Mouse (Mus musculus) CD4-positive, CD25-positive, alpha-beta regulatory T cell, adult 2 months (primary cell): ENCODE measurements around the gene Pop5.

Experiments
- DNase-seq: peaks from one replicate; pipeline ENCODE4 v3.0.0-alpha.2; 2012; ENCODE audit warnings: low read depth, low spot score

The Pop5 gene

GRCm38 (mm10) chr5:115214864-115215263 is 20.8 kb upstream of the Pop5 start:
- peak; percentile 30 for DNase-seq

DNA sequence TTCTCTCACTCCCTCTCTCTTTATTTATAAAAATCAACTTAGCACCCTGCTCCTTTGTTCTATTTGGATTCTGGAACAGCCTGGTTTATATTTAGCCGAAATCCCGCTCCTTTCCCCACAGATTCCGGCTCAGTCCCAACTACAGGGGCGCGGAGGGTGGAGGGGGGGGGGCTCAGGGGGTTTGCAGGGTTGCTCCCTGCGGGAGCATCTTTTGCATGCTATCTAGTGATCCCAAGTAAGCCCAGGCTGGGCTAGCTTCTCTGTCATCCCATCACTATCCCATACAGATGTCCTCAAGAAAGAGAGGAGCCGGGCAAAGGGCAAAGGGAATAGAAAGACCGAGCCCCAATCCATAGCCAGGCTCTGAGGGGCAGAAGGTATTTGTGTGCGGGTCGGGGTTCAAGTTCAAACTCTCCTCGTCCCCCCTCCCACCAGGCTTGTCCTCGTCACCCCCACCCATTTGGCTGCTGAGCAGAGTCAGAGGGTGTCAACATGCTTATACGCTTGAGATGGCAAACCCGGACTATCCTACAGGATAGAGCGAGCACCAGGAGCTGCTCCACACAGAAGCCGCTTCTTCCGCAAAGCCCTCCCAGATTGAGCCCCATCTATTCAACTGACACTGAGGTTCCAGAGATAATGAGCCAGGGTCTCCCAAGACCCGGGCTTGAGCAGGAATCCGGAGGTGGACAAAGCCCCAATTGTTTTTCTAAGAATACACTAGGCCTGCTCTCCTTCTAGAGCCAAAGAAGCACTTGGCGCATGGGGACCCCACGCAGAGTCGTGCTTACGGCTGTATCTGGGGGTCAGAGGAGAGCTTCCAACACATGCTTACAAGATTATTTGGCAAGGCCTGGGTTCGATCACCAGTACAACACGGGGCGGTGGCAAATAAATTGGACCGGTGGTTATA is 20.1 kb upstream of the Pop5 start:
- DNase-seq = no peak

GRCm38 (mm10) chr5:115217998-115218397 is 17.6 kb upstream of the Pop5 start:
- no peak for DNase-seq

GRCm38 (mm10) chr5:115220931-115221640 is 14.6 kb upstream of the Pop5 start:
- DNase-seq = peak; percentile 37

DNA sequence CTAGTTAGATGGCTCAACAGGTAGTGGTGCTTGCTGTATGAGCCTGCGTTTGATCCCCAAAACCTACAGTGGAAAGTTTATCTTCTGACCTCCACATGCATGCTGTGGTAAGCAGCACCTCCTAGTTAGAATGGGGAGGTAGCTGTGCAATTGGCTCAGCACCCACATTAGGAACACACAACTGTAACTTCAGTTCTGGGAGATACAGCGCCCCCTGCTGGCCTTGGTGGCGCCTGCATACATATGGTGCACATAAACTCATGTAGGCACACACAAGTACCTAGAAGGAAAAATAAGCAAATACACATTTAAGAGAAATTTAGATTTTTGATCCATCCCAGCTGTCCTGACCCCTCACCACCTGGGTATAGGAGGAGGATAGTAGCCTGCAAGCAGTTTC is 13.2 kb upstream of the Pop5 start:
- DNase-seq = no peak

GRCm38 (mm10) chr5:115230830-115231551 is 4.6 kb upstream of the Pop5 start:
- DNase-seq = no peak

DNA sequence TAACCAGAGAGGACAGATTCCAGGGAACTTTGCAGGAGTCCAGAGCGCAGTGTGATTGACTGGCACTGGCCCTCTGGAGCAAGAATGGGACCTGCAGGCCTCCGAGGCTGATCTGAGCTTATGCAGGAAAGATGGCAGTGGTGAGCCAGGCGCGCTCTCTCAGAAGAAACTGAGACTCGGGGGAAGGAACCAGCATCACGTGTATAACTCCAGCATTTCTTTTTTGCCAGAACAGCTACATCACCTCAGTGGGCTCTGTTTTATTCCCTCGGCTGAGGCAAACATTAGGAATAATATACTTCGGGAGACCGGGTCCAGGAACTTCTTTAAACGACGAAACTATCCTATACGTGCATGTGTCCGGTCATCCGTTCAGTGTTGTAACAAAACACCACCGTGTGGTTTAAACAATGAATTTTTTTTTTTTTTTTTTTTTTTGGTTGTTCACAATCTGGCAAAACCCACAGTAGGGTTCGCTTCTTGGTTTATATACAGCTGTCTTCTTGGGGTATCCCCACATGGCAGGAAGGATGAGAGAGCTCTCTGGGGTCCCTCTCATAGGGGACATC is 4.0 kb upstream of the Pop5 start:
- DNase-seq = no peak

GRCm38 (mm10) chr5:115232516-115232915 is 3.1 kb upstream of the Pop5 start:
- DNase-seq = no peak

DNA sequence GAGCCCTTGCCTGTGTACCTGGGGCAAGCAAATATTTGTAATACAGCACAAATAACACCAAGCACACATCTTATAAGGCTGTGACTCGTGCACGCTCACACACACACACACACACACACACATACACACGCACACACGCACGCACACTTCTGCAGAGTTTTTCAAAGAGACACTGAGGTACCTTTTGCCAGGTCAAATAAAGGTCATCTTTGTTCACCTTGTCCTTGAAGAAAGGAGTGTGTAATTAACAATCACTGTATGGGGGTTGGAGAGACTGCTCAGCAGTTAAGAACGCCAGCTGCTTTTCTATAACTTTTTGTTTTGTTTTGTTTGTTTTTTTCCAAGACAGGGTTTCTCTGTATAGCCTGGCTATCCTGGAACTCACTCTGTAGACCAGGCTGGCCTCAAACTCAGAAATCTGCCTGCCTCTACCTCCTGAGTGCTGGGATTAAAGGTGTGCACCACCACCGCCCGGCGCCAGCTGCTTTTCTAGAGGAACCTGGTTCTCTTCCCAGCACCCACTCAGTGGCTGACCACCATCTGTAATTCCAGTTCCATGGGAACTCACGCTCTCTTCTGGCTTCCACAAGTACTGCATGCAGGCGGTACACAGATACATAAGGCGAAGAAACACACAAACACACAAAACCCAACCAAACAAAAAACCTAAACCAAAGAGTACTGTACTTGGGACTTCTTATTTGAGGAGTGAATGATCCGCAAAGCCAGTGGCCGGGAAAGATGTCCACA is 2.4 kb upstream of the Pop5 start:
- DNase-seq = no peak

- no peak for DNase-seq
These were observed 1.1 kb upstream of the Pop5 start for GRCm38 (mm10) chr5:115234519-115234918.

DNA sequence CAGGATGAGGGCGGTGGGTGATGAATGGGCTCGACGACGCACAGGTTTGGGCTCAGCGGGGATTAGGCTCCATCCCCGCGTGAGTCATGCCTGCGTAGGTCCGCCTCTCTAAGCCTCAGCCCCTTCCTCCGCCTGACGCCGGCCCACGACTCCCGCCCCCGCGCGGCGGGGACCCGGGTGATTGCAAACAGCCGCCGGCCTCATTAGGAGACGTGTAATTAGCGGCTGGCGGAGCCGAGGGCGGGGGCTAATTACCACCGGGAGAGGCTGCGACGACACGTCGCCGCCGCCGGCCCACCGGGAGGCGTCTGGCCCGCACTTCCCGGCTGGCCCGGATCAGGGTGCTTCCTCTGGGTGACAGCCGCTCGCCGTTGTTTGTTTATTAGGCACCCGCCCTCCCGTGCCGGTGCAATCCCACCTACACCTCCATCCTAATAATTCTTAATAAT is 289 bp upstream of the Pop5 start:
- peak; percentile 87 for DNase-seq

DNA sequence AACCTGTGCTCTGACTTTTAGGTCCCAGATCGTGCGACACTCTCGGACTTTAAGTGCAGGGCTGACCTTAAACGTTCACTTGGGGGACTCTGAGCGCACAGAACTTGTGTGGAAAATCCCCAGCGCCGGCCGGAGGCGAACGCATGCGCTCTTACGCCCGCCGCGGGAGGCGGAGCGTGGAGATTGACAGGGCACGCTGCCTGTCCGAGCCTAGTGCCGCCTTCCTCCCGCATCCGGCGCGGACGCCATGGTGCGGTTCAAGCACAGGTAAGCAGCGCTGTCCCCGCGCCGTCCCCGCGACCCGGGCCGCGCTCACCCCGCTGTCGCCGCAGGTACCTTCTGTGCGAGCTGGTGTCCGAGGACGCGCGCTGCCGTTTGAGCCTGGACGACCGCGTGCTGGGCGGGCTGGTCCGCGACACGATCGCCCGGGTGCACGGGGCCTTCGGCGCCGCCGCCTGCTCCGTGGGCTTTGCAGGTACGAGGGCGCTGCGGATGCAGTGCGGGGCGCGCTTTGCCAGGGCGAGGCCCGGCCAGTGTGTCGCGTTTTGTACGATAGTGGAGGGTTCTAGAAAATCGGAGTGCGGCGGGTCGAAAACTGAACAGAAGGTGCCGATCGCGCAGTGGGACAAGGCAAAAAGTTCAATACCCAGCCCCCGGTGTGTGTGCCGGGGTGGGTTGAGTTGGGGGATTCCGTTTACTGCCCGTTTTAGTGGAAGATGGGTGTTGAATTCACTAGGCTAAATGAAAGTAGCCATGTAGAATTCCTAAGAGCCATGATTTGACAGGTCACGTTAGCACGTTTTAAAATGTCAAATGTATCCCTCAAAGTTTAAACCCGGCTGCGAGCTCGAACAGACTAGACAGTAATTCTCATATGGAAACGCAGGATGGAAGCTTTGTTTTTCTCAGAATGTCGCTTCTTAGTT is 2.4 kb downstream of the Pop5 start:
- peak; percentile 95 for DNase-seq

- DNase-seq = no peak
These were observed 3.1 kb downstream of the Pop5 start for GRCm38 (mm10) chr5:115238729-115239195.

DNA sequence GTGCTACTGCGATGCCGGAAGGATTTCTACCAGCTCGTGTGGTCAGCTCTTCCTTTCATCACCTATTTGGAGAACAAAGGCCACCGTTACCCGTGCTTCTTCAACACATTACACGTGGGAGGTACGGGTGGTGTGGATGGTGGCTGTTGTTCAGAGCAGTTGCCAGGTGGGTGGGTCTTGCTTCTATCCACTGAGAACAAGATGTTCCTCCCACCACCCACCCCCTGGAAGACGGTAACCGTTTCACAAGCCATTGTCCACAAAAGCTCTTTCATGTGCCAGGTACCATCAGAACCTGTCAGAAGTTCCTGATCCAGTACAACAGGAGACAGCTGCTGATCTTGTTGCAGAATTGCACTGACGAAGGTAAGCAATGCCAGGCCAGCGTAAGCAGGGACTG is 4.6 kb downstream of the Pop5 start:
- DNase-seq = no peak

- no peak for DNase-seq
These were observed 19.8 kb downstream of the Pop5 start for GRCm38 (mm10) chr5:115255472-115255871.

DNA sequence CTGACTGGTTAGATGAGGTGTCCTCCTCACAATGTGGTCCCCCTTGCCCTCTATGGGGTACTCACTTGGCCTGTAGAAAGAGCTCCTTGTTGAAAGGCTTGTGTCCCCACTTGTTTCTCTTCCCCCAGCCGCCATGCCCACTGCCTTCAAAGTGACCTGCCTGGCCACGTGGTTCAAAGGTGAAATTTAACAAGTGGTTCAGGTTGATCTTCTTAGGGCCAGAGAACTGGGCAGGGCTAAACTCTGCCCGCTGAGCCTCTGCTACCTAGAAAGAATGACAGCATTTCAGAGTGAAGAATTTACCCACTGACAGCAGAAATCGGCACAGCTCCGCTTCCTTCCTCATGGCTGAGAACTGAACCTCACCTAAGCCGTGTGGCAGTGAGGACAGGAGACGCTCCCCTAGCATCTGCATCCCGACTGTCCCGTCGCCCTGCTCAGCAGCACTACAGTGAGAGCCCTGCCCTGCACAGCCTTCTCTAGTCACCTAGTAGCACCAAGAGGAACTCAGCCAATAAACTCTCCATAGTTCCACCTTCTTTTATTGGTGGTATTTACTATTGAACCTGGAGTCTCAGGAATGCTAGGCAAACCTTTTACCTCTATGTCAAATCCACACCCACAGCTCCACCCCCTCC is 21.4 kb downstream of the Pop5 start:
- DNase-seq = no peak

DNA sequence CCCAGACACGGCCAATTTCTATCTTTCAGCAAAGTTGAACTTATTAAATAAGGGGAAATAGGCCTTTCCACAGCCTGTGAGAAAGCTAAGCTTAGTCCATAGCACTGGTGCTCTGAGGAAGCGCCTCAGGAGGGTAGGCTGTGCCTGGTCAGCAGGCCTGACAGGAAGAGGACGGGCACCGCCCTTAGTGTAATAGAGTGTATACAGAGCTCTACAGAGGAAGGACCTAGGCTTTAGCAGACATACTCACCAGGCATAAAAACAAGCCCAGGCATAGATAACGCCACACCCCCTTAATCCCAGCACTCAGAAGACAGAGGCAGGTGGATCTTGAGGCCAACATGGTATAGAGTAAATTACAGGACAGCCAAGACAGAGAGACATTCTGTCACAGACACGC is 24.7 kb downstream of the Pop5 start:
- DNase-seq = no peak

GRCm38 (mm10) chr5:115261141-115261540 is 25.5 kb downstream of the Pop5 start:
- no peak for DNase-seq

DNA sequence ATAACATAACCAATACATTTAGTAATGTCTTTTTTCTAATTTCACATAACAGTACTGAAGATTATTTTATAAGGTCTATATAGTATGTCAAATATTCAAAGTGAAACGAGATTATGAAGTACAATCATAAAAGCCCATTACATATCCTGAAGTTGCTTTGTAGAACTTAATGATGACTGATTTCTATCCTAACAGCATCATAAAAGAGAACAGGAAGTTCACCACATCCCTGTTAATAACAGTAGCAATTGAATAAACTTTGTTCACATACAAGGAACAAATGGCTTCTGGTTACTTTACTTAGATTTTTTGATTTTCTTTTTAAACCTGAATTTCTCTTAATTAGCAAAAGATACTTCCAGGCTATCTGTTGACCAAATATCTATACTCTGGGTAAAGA is 26.2 kb downstream of the Pop5 start:
- DNase-seq = no peak
